Mouse (Mus musculus): ENCODE results near the gene Ak1.

DNA sequence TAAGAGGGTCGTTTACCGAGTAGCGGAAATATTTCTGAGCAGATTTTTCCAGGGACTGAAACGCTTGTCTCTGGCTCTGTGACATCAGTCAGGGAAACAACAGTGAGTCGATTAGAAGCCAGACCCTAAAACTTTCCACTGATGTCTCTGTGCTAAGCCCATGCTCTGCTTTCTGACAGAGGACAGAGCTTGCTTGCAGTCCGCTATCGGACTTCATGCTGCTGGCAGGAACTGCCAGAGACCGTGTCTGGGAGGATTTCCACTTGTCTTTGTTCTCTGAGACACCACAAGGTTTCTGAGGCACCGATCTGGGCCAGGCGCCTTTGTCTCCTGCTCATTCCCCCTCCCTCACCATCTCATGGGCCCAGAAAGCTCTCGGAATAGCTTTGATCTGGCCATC is 46.2 kb downstream of the Ak1 start:
- TF ChIP-seq CTCF (conservative IDR thresholded peaks at IDR 0.05 in 1 of 2, IDR thresholded peaks at IDR 0.05 in 1 of 2; ENCODE audit: low read depth in 2 of 2, low read length in 2 of 2) = no peak
- no peak for TF ChIP-seq SIN3A (IDR thresholded peaks at IDR 0.05; ENCODE audit: low read length)
- no peak for TF ChIP-seq EP300 (IDR thresholded peaks at IDR 0.05; ENCODE audit: low read length)

All from CH12.LX (cell line).